Mouse (Mus musculus): Measurements from ENCODE around the gene Spg11. TPM values are rescaled to one million over a fixed set of nuclear protein-coding genes. Genes with fewer than 3 reads are reported as not detected.
"Not testable (repeated sequence)": the region's sequence is repeated elsewhere in the genome, so short reads cannot be mapped to it uniquely, and the experiment has no call there.

Gene Spg11
- total RNA-seq, 2 experiments from 2014 or later = 15.9 to 16.1 TPM

DNA sequence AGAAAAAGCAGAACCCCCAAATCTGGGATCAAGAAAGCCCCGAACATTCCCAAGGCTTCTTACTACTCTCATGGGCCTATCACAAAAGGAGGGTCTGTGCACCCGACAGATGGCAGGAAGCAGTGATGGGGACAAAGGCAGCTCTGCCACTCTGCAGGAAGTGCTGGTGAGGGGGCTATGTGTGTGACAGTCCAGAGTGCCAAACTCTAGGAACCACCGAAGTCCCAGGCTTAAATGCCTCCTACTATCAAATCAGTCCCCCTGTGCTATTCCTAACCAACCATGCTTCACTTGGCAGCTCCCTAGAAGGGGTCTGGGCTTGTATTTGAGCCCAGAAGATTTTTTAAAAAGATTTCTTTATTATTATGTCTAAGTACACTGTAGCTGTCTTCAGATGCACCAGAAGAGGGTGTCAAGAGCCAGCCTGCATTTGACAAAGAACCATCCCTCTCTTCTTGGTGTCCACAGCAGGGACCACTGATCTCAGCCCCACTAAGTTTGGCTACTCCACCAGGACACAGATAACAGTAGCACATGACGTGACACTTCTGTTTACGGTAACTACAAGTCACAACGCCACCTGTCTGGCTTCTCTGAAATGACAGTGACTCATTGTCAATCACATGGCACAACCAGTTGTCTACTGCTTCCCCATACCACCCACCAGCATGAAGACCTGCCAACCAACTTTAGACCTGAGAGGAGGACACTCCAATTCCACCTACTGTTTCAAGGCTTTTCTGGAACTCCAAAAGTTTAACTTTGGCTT lies 48.9 kb downstream of the Spg11 start:
- DNase-seq (ENCODE audit: low spot score in 2 of 2) = no peak

- DNase-seq (ENCODE audit: low spot score in 2 of 2) = no peak
These were observed 51.9 kb downstream of the Spg11 start for GRCm38 (mm10) chr2:122066241-122066640.

GRCm38 (mm10) chr2:122065200-122065969 lies 52.8 kb downstream of the Spg11 start:
- no peak for DNase-seq (ENCODE audit: low spot score in 2 of 2)

GRCm38 (mm10) chr2:122059365-122060115 lies 58.6 kb downstream of the Spg11 start:
- DNase-seq (ENCODE audit: low spot score in 2 of 2) = no peak

DNA sequence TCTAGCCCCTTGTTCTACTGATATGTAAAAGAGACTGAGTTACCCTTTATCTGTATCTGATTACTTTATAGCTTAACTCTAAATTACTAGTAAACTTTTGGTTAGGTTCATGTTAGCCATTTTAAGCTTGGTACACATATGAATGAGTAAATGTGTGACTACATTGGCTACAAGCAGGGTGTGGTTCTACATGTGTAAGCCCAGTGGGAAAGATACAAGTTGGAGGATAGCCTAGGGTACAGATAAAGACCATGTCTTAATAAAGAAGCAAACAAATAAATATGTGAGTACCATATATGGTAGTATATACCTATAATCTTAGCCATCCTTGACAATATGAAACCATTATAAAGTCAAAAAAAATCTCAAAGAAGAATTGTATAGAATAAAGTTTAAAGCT lies 74.3 kb downstream of the Spg11 start:
- no peak for DNase-seq (ENCODE audit: low spot score in 2 of 2)

DNA sequence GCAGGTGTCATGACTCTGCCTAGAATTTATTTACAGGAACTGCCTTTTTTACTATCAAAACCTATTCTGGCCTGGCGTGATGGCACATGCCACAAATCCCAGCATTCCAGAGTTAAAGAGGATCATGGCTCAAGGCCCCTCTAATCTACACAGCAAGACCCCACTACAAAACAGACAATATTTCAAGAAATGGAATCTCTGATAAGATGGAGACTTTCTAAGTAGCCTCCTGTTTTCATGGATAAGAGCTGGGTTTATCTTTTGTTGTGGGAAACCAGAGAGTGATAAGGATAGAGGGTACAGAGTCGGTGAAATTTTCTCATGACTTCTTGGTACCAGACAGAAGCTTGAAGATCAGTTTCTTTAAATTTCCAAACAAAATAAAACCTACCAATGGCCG lies 82.1 kb downstream of the Spg11 start:
- no peak for DNase-seq (ENCODE audit: low spot score in 2 of 2)

GRCm38 (mm10) chr2:122031970-122032369 lies 86.2 kb downstream of the Spg11 start:
- DNase-seq (ENCODE audit: low spot score in 2 of 2) = no peak

- peak in 1 of 2 experiments; percentile 18 for DNase-seq (ENCODE audit: low spot score in 2 of 2)
These were observed 89.2 kb downstream of the Spg11 start for GRCm38 (mm10) chr2:122028756-122029700.

DNA sequence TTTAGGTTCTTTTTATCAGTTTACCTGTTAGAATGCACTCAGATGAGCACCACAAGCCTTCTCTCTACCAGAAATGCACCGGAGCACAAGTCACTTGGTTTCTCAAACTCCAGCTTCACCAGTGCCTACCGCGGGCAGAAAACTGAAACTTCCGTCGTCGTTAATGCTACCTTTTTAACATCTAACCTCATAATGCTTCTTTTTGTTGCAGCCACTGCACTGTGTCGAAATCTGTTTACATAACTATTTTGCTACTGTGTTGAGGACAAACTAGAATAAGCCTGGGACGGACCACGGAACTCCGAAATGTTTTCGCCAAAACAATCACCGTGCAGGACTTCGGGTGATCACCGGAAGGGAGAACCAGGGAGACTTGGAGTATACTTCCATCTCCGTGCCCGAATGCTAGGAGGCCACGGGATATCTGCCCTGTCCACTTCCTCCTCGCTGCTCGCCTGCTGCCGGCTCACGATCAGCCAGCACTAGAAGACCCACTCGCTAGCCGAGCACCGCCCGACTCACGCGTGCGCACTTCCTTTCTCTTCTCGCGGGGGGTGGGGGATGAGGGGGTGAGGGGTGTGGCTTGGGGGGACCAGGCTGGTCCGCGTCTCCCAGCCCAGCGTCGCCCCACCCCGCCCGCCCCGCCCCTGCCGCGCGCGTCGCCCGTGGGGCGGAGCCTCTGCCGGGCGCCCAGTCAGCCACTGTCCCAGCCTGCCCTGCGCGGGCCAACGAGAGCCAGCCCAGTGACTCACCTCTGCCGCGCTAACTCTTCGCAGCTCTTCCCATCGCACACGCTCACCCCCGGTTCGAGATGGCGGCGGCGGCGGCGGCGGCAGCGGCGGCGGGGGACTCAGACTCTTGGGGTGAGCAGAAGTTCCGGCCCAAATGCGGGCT lies 90.1 kb downstream of the Spg11 start, which contains the start of gene Eif3j1:
Eif3j1 (plus strand) TSS at position 685 of the 894 bp plus-strand sequence.
- peak; percentile 78 to 90 for DNase-seq (ENCODE audit: low spot score in 2 of 2)

GRCm38 (mm10) chr2:122027091-122027490 lies 91.1 kb downstream of the Spg11 start:
- DNase-seq (ENCODE audit: low spot score in 2 of 2) = not testable (repeated sequence)

DNA sequence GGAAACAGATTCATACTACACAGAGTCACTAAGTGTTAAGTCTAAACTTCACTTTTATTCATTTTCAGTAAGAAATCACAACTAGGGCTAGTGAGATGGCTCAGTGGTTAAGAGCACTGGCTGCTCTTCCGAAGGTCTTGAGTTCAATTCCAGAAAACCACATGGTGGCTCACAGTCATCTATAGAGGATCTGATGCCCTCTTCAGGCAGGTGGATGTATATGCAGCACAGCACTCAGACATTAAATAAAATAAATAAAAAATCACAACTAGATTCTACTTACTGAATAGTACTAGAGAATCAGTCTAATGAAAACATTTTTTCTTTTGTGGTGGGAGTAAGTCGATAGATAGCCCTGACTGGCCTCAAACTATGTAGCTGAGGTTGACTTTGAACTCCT lies 95.9 kb downstream of the Spg11 start:
- no peak for DNase-seq (ENCODE audit: low spot score in 2 of 2)

GRCm38 (mm10) chr2:122018705-122019104 lies 99.5 kb downstream of the Spg11 start:
- no peak for DNase-seq (ENCODE audit: low spot score in 2 of 2)

GRCm38 (mm10) chr2:122011441-122011840 lies 106.7 kb downstream of the Spg11 start:
- no peak for DNase-seq (ENCODE audit: low spot score in 2 of 2)

GRCm38 (mm10) chr2:122008832-122009231 lies 109.4 kb downstream of the Spg11 start:
- DNase-seq (ENCODE audit: low spot score in 2 of 2) = no peak

Small RNA genes lying within 50 kb of the gene (microRNA-seq; reads per million reads assigned to microRNA genes)
- gene Gm47314 = 0 reads per million in 2 experiments

Other genes with a start within 250 kb of the Spg11 start
- gene Ctdspl2, start 162.4 kb downstream of the Spg11 start, total RNA-seq (2021) = 10 to 100 TPM; 34.0 to 37.8 TPM
- under 1 TPM in 1 of 2 experiments, not detected in 1; 0.21 TPM for gene Mageb3, start 162.3 kb downstream of the Spg11 start, total RNA-seq (2021)
- gene Eif3j1, start 89.8 kb downstream of the Spg11 start, total RNA-seq (2021) = 10 to 100 TPM; 17.2 to 17.9 TPM
- gene B2m, start 29.3 kb upstream of the Spg11 start, total RNA-seq (2021) = 100 to 1,000 TPM; 121 to 139 TPM
- not detected for gene Trim69, start 42.3 kb upstream of the Spg11 start, total RNA-seq (2021)
- under 1 TPM in 1 of 2 experiments, not detected in 1; 0.14 TPM for gene Patl2, start 67.8 kb upstream of the Spg11 start, total RNA-seq (2021)
- gene Terb2, start 67.9 kb upstream of the Spg11 start, total RNA-seq (2021) = not detected
- 10 to 100 TPM; 19.4 to 20.4 TPM for gene Sord, start 116.4 kb upstream of the Spg11 start, total RNA-seq (2021)
- not detected for gene Duox2, start 180.1 kb upstream of the Spg11 start, total RNA-seq (2021)
- not detected for gene Duoxa2, start 180.5 kb upstream of the Spg11 start, total RNA-seq (2021)
- gene Duoxa1, start 195.3 kb upstream of the Spg11 start, total RNA-seq (2021) = under 1 TPM in 1 of 2 experiments, not detected in 1; 0.23 TPM
- gene Duox1, start 197.3 kb upstream of the Spg11 start, total RNA-seq (2021) = not detected